Mouse (Mus musculus) hindbrain, embryonic 15.5 days (tissue): ENCODE measurements around the gene Htr2c. TPM values are rescaled to one million over a fixed set of nuclear protein-coding genes. Genes with fewer than 3 reads are reported as not detected.

ENCODE experiments used
- ATAC-seq: fragments of 200-750 bp; cut with Nextera tagmentation; 2 replicates; pipeline ENCODE4 v1.8.0; 2017; ENCODE audit warnings: low read depth, moderate number of reproducible peaks, moderate TSS enrichment; ENCODE audit not compliant: low FRiP score
- H3K27ac ChIP-seq: fragments of 300-500 bp; sonication (generic); replicated peaks from 2 replicates; pipeline ENCODE4 v1.5.1; 2015; ENCODE audit warnings: mild to moderate bottlenecking, inconsistent platforms
- H3K27me3 ChIP-seq: fragments of 300-500 bp; sonication (generic); 2 replicates; pipeline ENCODE4 v1.6.1; 2015; ENCODE audit warnings: control low read depth, inconsistent platforms
- H3K36me3 ChIP-seq: fragments of 300-500 bp; sonication (generic); 2 replicates; pipeline ENCODE4 v1.6.1; 2015; ENCODE audit warnings: control low read depth, inconsistent platforms
- H3K4me1 ChIP-seq: fragments of 300-500 bp; sonication (generic); replicated peaks from 2 replicates; pipeline ENCODE4 v1.6.1; 2015; ENCODE audit warnings: control low read depth, inconsistent platforms
- H3K4me2 ChIP-seq: fragments of 300-500 bp; sonication (generic); 2 replicates; pipeline ENCODE4 v1.6.1; 2015; ENCODE audit warnings: moderate library complexity, mild to moderate bottlenecking, inconsistent platforms
- H3K4me3 ChIP-seq: fragments of 300-500 bp; sonication (generic); 2 replicates; pipeline ENCODE4 v1.5.1; 2015; ENCODE audit warnings: mild to moderate bottlenecking, inconsistent platforms
- H3K9ac ChIP-seq: fragments of 300-500 bp; sonication (generic); 2 replicates; pipeline ENCODE4 v1.6.1; 2015; ENCODE audit warnings: inconsistent platforms
- H3K9me3 ChIP-seq: fragments of 300-500 bp; sonication (generic); 2 replicates; pipeline ENCODE4 v1.6.1; 2016; ENCODE audit warnings: control low read depth, inconsistent platforms
- WGBS: fragments of 180-500 bp; shearing (Covaris S2); methylation state at CpG from one replicate; pipeline ENCODE4 v1.1.7; 2015; 5-methylcytosine and 5-hydroxymethylcytosine counted together
- microRNA counts: library from miRNA; unstranded; fragments of <30 nt; microRNA quantifications from one replicate; lab custom pipeline; 2016
- microRNA-seq: library from miRNA; unstranded; fragments of <30 nt; microRNA quantifications from one replicate; pipeline ENCODE4, GENCODE M21; 2016
- polyA plus RNA-seq: library from polyadenylated mRNA; unstranded; fragments of >200 nt; fragmentation: Nextera tagmentation; extraction: Ambion mirVana; gene quantifications from 2 replicates; pipeline ENCODE4 v1.2.1, GENCODE M21; 2015

Htr2c gene
- polyA plus RNA-seq, 1 experiment from 2014 or later: 11.7 TPM

DNA sequence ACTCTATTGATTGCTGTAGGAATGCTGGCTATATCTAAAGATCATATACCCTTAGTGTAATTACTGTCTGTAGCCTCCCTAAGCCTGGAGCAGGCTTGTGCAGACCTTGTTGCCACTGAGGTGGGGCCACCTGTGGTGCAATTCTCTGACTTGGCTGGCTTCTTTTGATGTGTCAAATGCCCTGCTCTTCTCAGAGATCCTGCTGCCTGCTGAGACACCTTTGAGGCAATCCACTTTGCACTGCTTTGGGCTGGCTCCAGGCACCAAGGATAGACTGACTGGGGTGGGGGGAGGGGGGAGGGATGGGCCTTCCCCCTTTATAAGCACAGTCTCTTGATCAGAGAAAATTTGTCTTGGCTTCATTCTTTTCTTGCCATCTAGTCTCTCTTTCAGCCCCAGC, 252.9 kb downstream of the Htr2c start:
- ATAC-seq: no peak
- Histone ChIP-seq H3K27ac (no peak overlapping the region), H3K27me3 (no peaks in the 10 kb centered on the region), H3K9me3 (no peaks in the 10 kb centered on the region), H3K4me2 (no peak overlapping the region), H3K4me1 (no peaks in the 10 kb centered on the region), H3K9ac (no peak overlapping the region), H3K4me3 (no peak overlapping the region), H3K36me3 (no peaks in the 10 kb centered on the region)

DNA sequence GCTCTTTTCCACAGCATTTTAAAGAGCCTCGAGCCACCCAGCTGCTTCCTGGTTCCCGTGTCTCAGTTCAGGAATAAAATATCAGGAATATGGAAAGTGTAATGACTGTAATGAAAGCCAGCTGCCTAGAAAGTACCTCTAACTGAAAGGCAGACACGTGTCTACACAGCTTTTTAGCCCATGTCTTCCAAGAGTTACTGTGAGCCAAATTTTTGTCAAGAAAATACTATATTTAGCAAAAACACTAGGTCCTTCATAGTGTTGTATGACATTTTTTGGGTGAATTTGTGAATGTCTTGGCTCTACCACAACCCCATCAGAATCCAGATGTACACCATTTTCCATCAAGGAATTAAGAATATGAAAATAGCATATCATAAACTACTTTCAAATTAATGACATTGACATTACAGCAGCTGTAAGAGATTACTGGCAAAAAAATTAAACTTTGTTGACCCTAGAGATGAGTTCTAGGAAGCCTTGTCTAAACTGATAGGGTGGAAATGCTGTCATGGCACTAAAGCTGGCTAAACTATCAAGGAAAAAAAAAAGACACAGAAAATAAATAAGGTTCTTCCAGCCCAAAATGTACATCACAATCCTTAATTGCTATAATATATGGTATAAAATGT, 255.2 kb downstream of the Htr2c start:
- no peak for ATAC-seq

GRCm38 (mm10) chrX:147238806-147239542, 276.7 kb downstream of the Htr2c start:
- no peak for ATAC-seq
- H3K9ac ChIP-seq: no peak overlapping the region
- WGBS: 70% methylated on average over 2 of the region's 2 CpGs

More for the DNA sequence above, 255.2 kb downstream of the Htr2c start:
- Histone ChIP-seq H3K4me1 (no peaks in the 10 kb centered on the region), H3K36me3 (no peaks in the 10 kb centered on the region), H3K4me3 (no peak overlapping the region), H3K9ac (no peak overlapping the region), H3K27me3 (no peaks in the 10 kb centered on the region), H3K27ac (no peak overlapping the region), H3K9me3 (no peaks in the 10 kb centered on the region), H3K4me2 (no peak overlapping the region)
- WGBS: 90% methylated on average over 3 of the region's 3 CpGs

More at GRCm38 (mm10) chrX:147238806-147239542, 276.7 kb downstream of the Htr2c start:
- Histone ChIP-seq H3K27me3 (no peaks in the 10 kb centered on the region), H3K4me2 (no peak overlapping the region), H3K4me1 (no peaks in the 10 kb centered on the region), H3K36me3 (no peaks in the 10 kb centered on the region), H3K4me3 (no peak overlapping the region), H3K9me3 (no peaks in the 10 kb centered on the region), H3K27ac (no peak overlapping the region)

MicroRNA genes within 50 kb of the gene (microRNA counts, 519-probe panel; counts per million panel counts)
- microRNA mmu-miR-448 (lab: Ali Mortazavi, UCI) (2,671 counts per million, percentile 49 among the panel's probes with 10 or more counts), microRNA mmu-miR-764-3p (lab: Ali Mortazavi, UCI) (1,823 counts per million, percentile 15 among the panel's probes with 10 or more counts), microRNA mmu-miR-764-5p (lab: Ali Mortazavi, UCI) (2,340 counts per million, percentile 31 among the panel's probes with 10 or more counts)

Small RNA genes within 50 kb of the gene (microRNA-seq; reads per million reads assigned to microRNA genes)
- gene Gm22650: 0.65 reads per million
- not detected for gene Gm24627
- 236 reads per million, percentile 62 among the genes with 10 or more reads in this experiment for gene Mir1264
- gene Mir1298: 3,238 reads per million, percentile 87 among the genes with 10 or more reads in this experiment
- gene Mir1912: 4.4 reads per million, percentile 18 among the genes with 10 or more reads in this experiment
- gene Mir448: 430 reads per million, percentile 70 among the genes with 10 or more reads in this experiment
- gene Mir764: 6.3 reads per million, percentile 23 among the genes with 10 or more reads in this experiment
